Mouse (Mus musculus) stomach, embryonic 14.5 days (tissue): ENCODE measurements at regions not wholly inside any gene's neighbourhood (a gene's known extent, or its start where the extent isn't known, plus 50 kb on each side); places are given as distances from the start of the nearest gene placed in this dataset.

Experiments
- ATAC-seq: fragments of 200-750 bp; cut with Nextera tagmentation; 2 replicates; pipeline ENCODE4 v1.8.0; 2017; ENCODE audit warnings: low read depth, moderate TSS enrichment; ENCODE audit not compliant: insufficient number of reproducible peaks, insufficient read depth, low FRiP score
- H3K27ac ChIP-seq: fragments of 300-500 bp; sonication (generic); 2 replicates; pipeline ENCODE4 v1.5.1; 2014; ENCODE audit warnings: mild to moderate bottlenecking, low read length, moderate library complexity, mixed read lengths
- H3K27me3 ChIP-seq: fragments of 300-500 bp; sonication (generic); 2 replicates; pipeline ENCODE4 v1.6.1; 2014; ENCODE audit warnings: low read length, control low read depth, mixed read lengths; ENCODE audit not compliant: control insufficient read depth, insufficient read depth
- H3K36me3 ChIP-seq: fragments of 300-500 bp; sonication (generic); 2 replicates; pipeline ENCODE4 v1.6.1; 2014; ENCODE audit warnings: mild to moderate bottlenecking, control low read depth, low read length, moderate library complexity, mixed read lengths; ENCODE audit not compliant: control insufficient read depth, insufficient read depth
- H3K4me1 ChIP-seq: fragments of 300-500 bp; sonication (generic); 2 replicates; pipeline ENCODE4 v1.6.1; 2014; ENCODE audit warnings: low read length, control low read depth, mixed read lengths; ENCODE audit not compliant: control insufficient read depth, insufficient read depth
- H3K4me2 ChIP-seq: fragments of 300-500 bp; sonication (generic); replicated peaks from 2 replicates; pipeline ENCODE4 v1.6.1; 2014; ENCODE audit warnings: low read depth, low read length, control low read depth
- H3K4me3 ChIP-seq: fragments of 300-500 bp; sonication (generic); 2 replicates; pipeline ENCODE4 v1.5.1; 2014; ENCODE audit warnings: low read depth, low read length, control low read depth
- H3K9ac ChIP-seq: fragments of 300-500 bp; sonication (generic); replicated peaks from 2 replicates; pipeline ENCODE4 v1.6.1; 2014; ENCODE audit warnings: low read depth, mild to moderate bottlenecking, control low read depth, low read length, moderate library complexity, mixed read lengths
- H3K9me3 ChIP-seq: fragments of 300-500 bp; sonication (generic); 2 replicates; pipeline ENCODE4 v1.6.1; 2016; ENCODE audit warnings: low read depth, low read length, control low read depth; ENCODE audit not compliant: control insufficient read depth
- WGBS: fragments of 180-500 bp; shearing (Covaris S2); extraction: QIAGEN DNeasy Blood & Tissue Kit; methylation state at CpG from one replicate; pipeline ENCODE4 v1.1.7; 2014; 5-methylcytosine and 5-hydroxymethylcytosine counted together

DNA sequence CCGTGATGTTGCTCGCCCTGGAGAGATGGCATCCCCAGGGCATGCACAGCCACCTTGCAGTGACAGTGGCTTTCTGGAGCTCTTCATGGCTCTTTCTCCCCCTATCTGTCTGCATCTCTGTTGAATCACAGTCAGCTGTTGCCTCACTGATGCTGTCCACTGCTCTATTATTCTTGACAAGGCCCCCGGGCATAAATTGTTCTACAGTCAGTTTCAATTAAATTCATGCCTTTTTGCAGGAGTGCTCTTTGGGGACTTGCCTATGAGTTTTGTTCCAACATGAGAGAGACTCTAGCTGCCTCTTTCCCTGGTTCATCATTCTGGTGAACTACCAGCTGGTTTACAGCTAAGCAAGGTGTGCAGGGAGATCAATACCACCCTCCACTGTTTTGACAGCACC is 229.9 kb upstream of the Shh start:
- Histone ChIP-seq H3K4me1 (no peaks in the 10 kb centered on the region), H3K9me3 (no peaks in the 10 kb centered on the region), H3K9ac (no peak overlapping the region), H3K4me3 (no peak overlapping the region), H3K4me2 (no peak overlapping the region), H3K36me3 (no peaks in the 10 kb centered on the region), H3K27me3 (no peaks in the 10 kb centered on the region), H3K27ac (no peak overlapping the region)
- 78% methylated on average over 3 of the region's 3 CpGs for WGBS
- no peak for ATAC-seq

DNA sequence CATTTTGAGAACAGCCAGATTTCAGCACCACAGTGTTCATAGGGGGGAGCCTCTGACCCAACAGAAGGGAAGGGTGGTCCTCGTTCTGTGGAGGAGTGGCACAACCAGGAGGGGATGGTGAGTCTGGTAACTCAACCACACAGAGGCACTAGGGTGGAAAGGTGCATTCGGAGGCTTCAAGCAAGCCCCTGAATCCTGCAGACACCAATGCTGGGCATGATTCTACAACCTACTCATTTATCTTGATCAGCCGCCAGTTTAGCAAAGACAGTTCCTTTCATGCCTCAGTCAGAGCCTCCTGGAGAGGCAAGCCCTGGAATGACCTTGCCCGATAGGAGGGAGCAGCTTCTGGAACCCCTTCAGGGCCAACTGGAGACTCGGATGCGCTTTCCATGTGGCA is 223.1 kb upstream of the Shh start:
- H3K27me3 ChIP-seq, result no peaks in the 10 kb centered on the region
- H3K9ac ChIP-seq, result no peak overlapping the region
- ATAC-seq, result no peak
- no peak overlapping the region for H3K4me3 ChIP-seq
- H3K4me1 ChIP-seq, result no peaks in the 10 kb centered on the region
- no peaks in the 10 kb centered on the region for H3K9me3 ChIP-seq
- H3K36me3 ChIP-seq, result no peaks in the 10 kb centered on the region
- 67% methylated on average over 6 of the region's 6 CpGs for WGBS
- no peak overlapping the region for H3K27ac ChIP-seq
- H3K4me2 ChIP-seq, result no peak overlapping the region

DNA sequence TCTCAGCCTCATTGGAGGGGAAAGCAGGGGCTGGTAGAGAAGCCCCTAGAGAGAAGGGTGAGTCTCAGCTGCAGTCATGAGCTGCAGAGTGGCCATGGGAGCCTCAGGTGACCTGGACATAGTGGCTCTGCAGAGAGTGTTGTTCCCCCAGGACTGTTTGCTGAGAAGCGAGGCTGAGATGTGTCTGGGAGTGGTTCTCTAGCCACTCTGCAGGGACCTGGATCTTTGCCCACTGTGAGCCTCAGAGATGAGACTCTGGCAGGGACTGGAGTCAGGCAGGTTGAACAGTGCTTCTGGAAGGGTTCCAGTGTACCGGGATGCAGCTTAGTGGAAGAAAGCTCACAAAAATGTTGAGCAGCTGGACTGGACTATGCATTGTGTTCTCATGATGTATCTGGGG is 222.6 kb upstream of the Shh start:
- no peak overlapping the region for H3K9ac ChIP-seq
- no peak for ATAC-seq
- no peaks in the 10 kb centered on the region for H3K9me3 ChIP-seq
- H3K4me1 ChIP-seq, result no peaks in the 10 kb centered on the region
- no peak overlapping the region for H3K4me3 ChIP-seq
- no peaks in the 10 kb centered on the region for H3K36me3 ChIP-seq
- H3K27me3 ChIP-seq, result no peaks in the 10 kb centered on the region
- WGBS, result 54% methylated on average over 2 of the region's 2 CpGs
- H3K4me2 ChIP-seq, result no peak overlapping the region
- H3K27ac ChIP-seq, result no peak overlapping the region

DNA sequence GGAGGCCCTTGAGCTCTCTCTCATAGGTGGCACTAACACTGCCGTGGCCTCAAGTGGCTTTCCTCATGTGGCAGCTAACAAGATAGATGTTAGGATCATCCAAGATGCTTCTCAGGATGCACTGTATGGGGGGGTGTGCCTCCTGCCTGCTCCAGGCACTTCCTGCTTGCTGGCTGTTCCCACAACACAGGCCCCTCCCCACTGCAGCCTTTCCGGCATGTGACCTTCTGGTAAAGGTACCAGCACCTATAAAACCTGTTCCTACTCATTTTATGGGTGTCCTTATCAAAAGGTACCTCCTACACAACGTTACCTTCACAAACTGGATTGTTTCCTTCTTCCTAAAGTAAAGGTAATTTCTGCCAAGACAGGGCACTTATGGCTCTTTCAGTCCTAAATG is 222.1 kb upstream of the Shh start:
- H3K9me3 ChIP-seq, result no peaks in the 10 kb centered on the region
- ATAC-seq, result no peak
- no peaks in the 10 kb centered on the region for H3K27me3 ChIP-seq
- H3K4me2 ChIP-seq, result no peak overlapping the region
- H3K9ac ChIP-seq, result no peak overlapping the region
- WGBS, result 69% methylated on average over 3 of the region's 3 CpGs
- H3K36me3 ChIP-seq, result no peaks in the 10 kb centered on the region
- no peaks in the 10 kb centered on the region for H3K4me1 ChIP-seq
- H3K27ac ChIP-seq, result no peak overlapping the region
- H3K4me3 ChIP-seq, result no peak overlapping the region

DNA sequence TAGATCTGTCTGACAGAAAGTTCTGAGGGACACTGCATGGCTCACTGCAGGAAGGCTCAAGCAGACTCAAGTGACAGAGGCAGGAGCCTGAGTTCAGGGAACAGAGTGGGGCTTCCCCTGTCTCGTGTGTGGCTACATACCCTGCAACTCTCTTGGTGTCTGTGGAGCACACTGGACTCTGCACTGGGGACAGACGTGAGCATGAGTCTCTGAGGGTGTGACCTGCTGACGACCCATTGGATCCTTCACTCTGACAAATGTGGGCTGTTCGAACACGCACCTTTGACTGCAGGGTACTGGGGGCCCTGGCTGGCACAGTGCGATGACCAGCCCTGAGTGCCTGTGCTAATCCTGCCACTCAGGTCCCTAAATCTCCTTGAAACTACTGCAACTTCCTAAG is 215.8 kb upstream of the Shh start:
- Histone ChIP-seq H3K9me3 (no peaks in the 10 kb centered on the region), H3K4me1 (no peaks in the 10 kb centered on the region), H3K9ac (no peak overlapping the region), H3K4me3 (no peak overlapping the region), H3K27ac (peak overlapping the region; percentile 62; the same call in 1 of the 2 replicates), H3K4me2 (no peak overlapping the region), H3K36me3 (no peaks in the 10 kb centered on the region), H3K27me3 (no peaks in the 10 kb centered on the region)
- 58% methylated on average over 6 of the region's 6 CpGs for WGBS
- no peak for ATAC-seq

DNA sequence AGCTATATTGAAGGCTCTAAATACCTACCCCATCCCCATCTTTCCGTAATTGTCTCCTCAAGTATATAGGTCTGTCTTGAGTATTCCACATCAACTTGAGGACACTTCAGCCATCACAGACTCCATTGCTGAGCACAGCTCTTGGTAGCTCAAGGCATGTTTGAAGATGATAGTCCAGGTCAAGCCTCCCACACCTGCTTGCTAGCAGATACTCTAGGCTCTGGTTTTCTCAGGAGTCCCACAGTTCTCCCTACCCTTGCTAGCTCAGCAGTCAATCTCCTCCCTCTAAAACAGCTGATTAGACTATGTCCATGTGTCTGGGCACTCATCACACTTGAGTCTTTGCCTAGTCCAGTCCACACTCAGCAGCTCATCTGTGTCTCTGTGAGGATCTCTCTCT is 213.3 kb upstream of the Shh start:
- Histone ChIP-seq H3K27me3 (no peaks in the 10 kb centered on the region), H3K9ac (no peak overlapping the region), H3K27ac (no peak overlapping the region), H3K4me1 (no peaks in the 10 kb centered on the region), H3K9me3 (no peaks in the 10 kb centered on the region), H3K36me3 (no peaks in the 10 kb centered on the region), H3K4me2 (no peak overlapping the region), H3K4me3 (no peak overlapping the region)
- WGBS, result 90% methylated on average over 1 of the region's 1 CpGs
- ATAC-seq, result no peak

DNA sequence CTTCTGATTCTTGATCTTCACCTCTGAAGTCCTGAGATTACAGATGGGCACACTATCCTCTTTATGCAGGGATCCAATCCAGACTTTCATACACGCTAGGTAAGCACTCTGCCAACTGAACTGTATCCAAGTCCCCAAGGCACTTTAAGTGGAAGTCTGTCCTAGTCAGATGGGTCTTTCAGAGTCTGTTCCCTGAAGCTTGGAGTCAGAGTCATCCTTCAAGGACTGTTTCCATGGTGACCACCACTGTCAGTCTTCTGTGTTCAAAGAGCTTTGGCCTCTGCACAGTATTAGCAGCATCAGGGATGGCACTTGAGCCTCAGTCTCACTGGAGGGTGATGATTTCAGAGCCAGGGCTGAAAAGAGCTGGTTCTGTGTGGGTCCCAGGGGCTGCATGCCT is 212.7 kb upstream of the Shh start:
- Histone ChIP-seq H3K4me1 (no peaks in the 10 kb centered on the region), H3K27ac (no peak overlapping the region), H3K9ac (no peak overlapping the region), H3K9me3 (no peaks in the 10 kb centered on the region), H3K4me2 (no peak overlapping the region), H3K36me3 (no peaks in the 10 kb centered on the region), H3K27me3 (no peaks in the 10 kb centered on the region), H3K4me3 (no peak overlapping the region)
- ATAC-seq, result no peak
- 77% methylated on average over 1 of the region's 1 CpGs for WGBS

DNA sequence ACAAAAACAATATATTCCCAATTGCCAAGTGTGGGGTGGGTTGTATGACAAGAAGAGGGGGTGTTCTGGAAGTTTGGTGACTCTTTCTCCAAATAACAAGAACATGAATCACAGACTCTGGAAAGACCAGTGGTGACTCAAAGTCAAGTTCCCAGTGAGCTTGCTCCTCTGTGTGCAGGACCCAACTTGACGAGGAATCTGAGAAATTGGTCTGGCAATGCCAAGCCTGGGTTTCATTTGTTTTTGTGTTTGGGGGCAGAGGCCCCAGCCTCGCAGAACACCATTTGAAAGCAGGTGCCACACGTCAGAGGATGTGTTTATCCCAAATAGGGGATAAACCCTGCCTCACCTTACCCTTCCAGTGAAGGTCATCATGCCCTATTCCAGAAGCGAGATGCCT is 163.1 kb upstream of the Shh start:
- Histone ChIP-seq H3K36me3 (no peaks in the 10 kb centered on the region), H3K27ac (no peak overlapping the region), H3K9me3 (no peaks in the 10 kb centered on the region), H3K9ac (no peak overlapping the region), H3K4me2 (no peak overlapping the region), H3K4me3 (no peak overlapping the region), H3K27me3 (no peaks in the 10 kb centered on the region), H3K4me1 (no peaks in the 10 kb centered on the region)
- no peak for ATAC-seq
- 73% methylated on average over 4 of the region's 4 CpGs for WGBS

DNA sequence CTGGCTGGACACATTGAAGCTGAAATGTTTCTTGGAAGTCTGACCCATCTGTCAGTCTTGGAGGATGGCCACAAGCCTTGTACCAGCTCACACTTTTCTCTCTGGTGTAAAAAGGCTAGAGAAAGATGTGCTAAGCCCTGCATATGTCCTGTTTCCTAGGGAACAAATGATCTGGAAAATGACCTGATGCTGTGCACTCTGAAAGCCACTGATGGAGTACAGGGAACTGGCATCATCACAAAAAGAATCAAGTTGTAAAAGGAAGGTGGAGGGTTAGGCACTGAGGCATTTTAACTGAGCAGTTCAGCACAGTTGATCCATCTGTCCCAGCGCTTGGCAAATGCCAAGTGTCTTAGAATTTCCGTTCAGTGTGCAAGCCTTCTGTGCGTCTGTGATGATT is 144.8 kb upstream of the Shh start:
- H3K4me1 ChIP-seq, result no peaks in the 10 kb centered on the region
- no peaks in the 10 kb centered on the region for H3K27me3 ChIP-seq
- H3K27ac ChIP-seq, result no peak overlapping the region
- no peaks in the 10 kb centered on the region for H3K9me3 ChIP-seq
- no peak overlapping the region for H3K4me3 ChIP-seq
- no peak for ATAC-seq
- WGBS, result 86% methylated on average over 3 of the region's 3 CpGs
- H3K4me2 ChIP-seq, result no peak overlapping the region
- H3K36me3 ChIP-seq, result no peaks in the 10 kb centered on the region
- no peak overlapping the region for H3K9ac ChIP-seq
